Comparison of ENCODE assay signal across 10 mouse cellular contexts in genomic region chr9:122188724-122189123, GRCm38 (mm10).
A peak's percentile ranks its signal among the peaks of the same experiment; 100 is the strongest.
DNase-seq lines count a peak whose midpoint lies in the region; ATAC-seq and TF ChIP-seq lines count a peak whose summit lies in the region.
"Had no signal": no experiment of that assay in that cellular context is flagged by ENCODE, and none has a peak within 500 bp of the region (broad histone marks: within the 10 kb centered on the region; RNA-seq: fewer than 3 reads in every experiment).

No protein-coding gene starts in this region.

- H3K27ac ChIP-seq in midbrain, postnatal 0 days (ENCODE audit: low read depth, low read length), result no peak overlapping the region
- no peak overlapping the region for H3K27ac ChIP-seq in midbrain, embryonic 14.5 days (replicated peaks; ENCODE audit: low read depth, low read length)
- H3K27ac ChIP-seq in bone marrow, adult 2 months (ENCODE audit: control insufficient read depth, insufficient read depth, low read depth, low read length, poor library complexity), result no peak overlapping the region
- H3K27ac ChIP-seq: hindbrain, embryonic 14.5 days; limb, embryonic 13.5 days had no signal

- no peaks in the 10 kb centered on the region for H3K27me3 ChIP-seq in midbrain, postnatal 0 days (ENCODE audit: insufficient read depth, low read length)
- no peaks in the 10 kb centered on the region for H3K27me3 ChIP-seq in midbrain, embryonic 14.5 days (ENCODE audit: control insufficient read depth, insufficient read depth, low read length)
- H3K27me3 ChIP-seq: limb, embryonic 13.5 days had no signal

- no peaks in the 10 kb centered on the region for H3K9me3 ChIP-seq in midbrain, postnatal 0 days (ENCODE audit: low read length)
- H3K9me3 ChIP-seq in midbrain, embryonic 14.5 days (ENCODE audit: control insufficient read depth, low read length), result no peaks in the 10 kb centered on the region
- H3K9me3 ChIP-seq: limb, embryonic 13.5 days had no signal

- no peak for DNase-seq in midbrain, postnatal 0 days (ENCODE audit: low spot score)
- DNase-seq in midbrain, embryonic 14.5 days, result no peak
- DNase-seq in lung, postnatal 4 days, result peak; percentile 53 to 57
- peak; percentile 87 for DNase-seq in thymus, postnatal 4 days
- DNase-seq in urinary bladder, adult 18-20 months (ENCODE audit: low spot score in 2 of 2), result no peak
- no peak for DNase-seq in frontal cortex, postnatal 36 days (ENCODE audit: low spot score in 2 of 2)
- DNase-seq: adrenal gland, postnatal 10 days had no signal

- no peak for ATAC-seq in midbrain, postnatal 0 days (ENCODE audit: low FRiP score)
- no peak for ATAC-seq in midbrain, embryonic 14.5 days (ENCODE audit: low FRiP score, low TSS enrichment)

- no peaks in the 10 kb centered on the region for H3K36me3 ChIP-seq in midbrain, postnatal 0 days (ENCODE audit: insufficient read depth, low read length)
- no peaks in the 10 kb centered on the region for H3K36me3 ChIP-seq in midbrain, embryonic 14.5 days (ENCODE audit: control insufficient read depth, insufficient read depth, low read length)
- H3K36me3 ChIP-seq: limb, embryonic 13.5 days had no signal

- TF ChIP-seq POLR2A in bone marrow, adult 2 months (IDR thresholded peaks at IDR 0.05; ENCODE audit: borderline replicate concordance, control insufficient read depth, low read depth, low read length), result no peak

- no peak overlapping the region for H3K9ac ChIP-seq in midbrain, postnatal 0 days (replicated peaks; ENCODE audit: low read length, poor library complexity, severe bottlenecking)
- H3K9ac ChIP-seq in midbrain, embryonic 14.5 days (replicated peaks; ENCODE audit: low read length), result no peak overlapping the region
- H3K9ac ChIP-seq: hindbrain, embryonic 14.5 days; limb, embryonic 13.5 days had no signal

- WGBS in midbrain, postnatal 0 days, result 65% methylated on average over 1 of the region's 1 CpGs
- 75% methylated on average over 1 of the region's 1 CpGs for WGBS in midbrain, embryonic 14.5 days
- WGBS in bone marrow, adult 2 months, result 5% methylated on average over 1 of the region's 1 CpGs

- no peak overlapping the region for H3K4me3 ChIP-seq in midbrain, postnatal 0 days (ENCODE audit: low read depth, low read length)
- H3K4me3 ChIP-seq in midbrain, embryonic 14.5 days (replicated peaks; ENCODE audit: low read depth, low read length), result no peak overlapping the region
- H3K4me3 ChIP-seq in bone marrow, adult 2 months (replicated peaks; ENCODE audit: control insufficient read depth, low read depth, low read length), result no peak overlapping the region
- H3K4me3 ChIP-seq: limb, embryonic 13.5 days had no signal

- no peak overlapping the region for H3K4me2 ChIP-seq in midbrain, postnatal 0 days (ENCODE audit: low read depth, low read length, poor library complexity, severe bottlenecking)
- H3K4me2 ChIP-seq in midbrain, embryonic 14.5 days (ENCODE audit: low read length), result no peak overlapping the region
- H3K4me2 ChIP-seq: hindbrain, embryonic 14.5 days; limb, embryonic 13.5 days had no signal

- H3K4me1 ChIP-seq in midbrain, postnatal 0 days (ENCODE audit: insufficient read depth, low read length), result no peaks in the 10 kb centered on the region
- no peaks in the 10 kb centered on the region for H3K4me1 ChIP-seq in midbrain, embryonic 14.5 days (ENCODE audit: control insufficient read depth, insufficient read depth, low read length)
- no peaks in the 10 kb centered on the region; the same call in 1 of the 2 replicates for H3K4me1 ChIP-seq in bone marrow, adult 2 months (ENCODE audit: control insufficient read depth, insufficient read depth, low read length)

- peak; percentile 45 for TF ChIP-seq CTCF in midbrain, postnatal 0 days (IDR thresholded peaks at IDR 0.05)
- TF ChIP-seq CTCF in bone marrow, adult 2 months (IDR thresholded peaks at IDR 0.05; ENCODE audit: control insufficient read depth, insufficient read depth, low read length), result peak; percentile 37; the same call in 1 of the 2 replicates

Comparison
In these comparisons a context has a peak if more than half of its experiments do, and no peak if none do; other contexts are left out.
1. DNase-seq: peak in lung, postnatal 4 days (2 of 2) and thymus, postnatal 4 days (single experiment); none in midbrain, postnatal 0 days (single experiment), midbrain, embryonic 14.5 days (single experiment), urinary bladder, adult 18-20 months (0 of 2) and frontal cortex, postnatal 36 days (0 of 2).